Mouse (Mus musculus): Measurements from ENCODE around the gene Mrps10. TPM values are rescaled to one million over a fixed set of nuclear protein-coding genes. Genes with fewer than 3 reads are reported as not detected.
"Not testable (repeated sequence)": the region's sequence is repeated elsewhere in the genome, so short reads cannot be mapped to it uniquely, and the experiment has no call there.

Mrps10 gene
- polyA plus RNA-seq, 1 experiment from 2014 or later = 31.7 TPM

GRCm38 (mm10) chr17:47421566-47421965, 52.9 kb downstream of the Mrps10 start:
- no peak overlapping the region for H3K4me2 ChIP-seq (ENCODE audit: low read depth, low read length)
- no peak overlapping the region for H3K9ac ChIP-seq (ENCODE audit: low read depth, low read length)
- H3K4me1 ChIP-seq (ENCODE audit: control insufficient read depth, low read depth, low read length) = peaks cover 3% of the 10 kb centered on the region; the same call in 1 of the 2 replicates
- H3K27ac ChIP-seq (ENCODE audit: low read length) = no peak overlapping the region
- ATAC-seq (ENCODE audit: low read depth) = no peak
- no peaks in the 10 kb centered on the region for H3K9me3 ChIP-seq (replicated peaks; ENCODE audit: control insufficient read depth, low read length)
- no peak overlapping the region for H3K4me3 ChIP-seq (ENCODE audit: low read depth, low read length)
- no peaks in the 10 kb centered on the region for H3K27me3 ChIP-seq (ENCODE audit: control insufficient read depth, insufficient read depth, low read depth, low read length)
- WGBS (ENCODE audit: insufficient replicate concordance) = 54% methylated on average over 3 of the region's 3 CpGs
- H3K36me3 ChIP-seq (ENCODE audit: control insufficient read depth, insufficient read depth) = no peaks in the 10 kb centered on the region

DNA sequence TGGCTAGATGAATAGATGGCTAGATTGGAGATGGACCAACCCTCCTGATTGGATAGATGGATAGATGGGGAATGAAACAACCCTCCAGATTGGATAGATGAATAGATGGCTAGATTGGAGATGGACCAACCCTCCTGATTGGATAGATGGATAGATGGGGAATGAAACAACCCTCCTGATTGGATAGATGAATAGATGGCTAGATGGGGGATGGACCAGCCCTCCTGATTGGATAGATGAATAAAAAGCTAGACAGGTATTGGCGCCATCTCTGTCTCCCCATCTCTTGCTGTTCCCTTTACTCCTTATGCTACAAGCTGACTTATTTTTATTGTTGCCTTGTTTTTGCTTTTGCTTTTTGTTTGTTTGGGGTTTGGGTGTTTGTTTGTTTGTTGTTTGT, 53.9 kb downstream of the Mrps10 start:
- not testable (repeated sequence) for H3K4me3 ChIP-seq (ENCODE audit: low read depth, low read length); H3K27ac ChIP-seq (ENCODE audit: low read length); H3K4me1 ChIP-seq (ENCODE audit: control insufficient read depth, low read depth, low read length); H3K27me3 ChIP-seq (ENCODE audit: control insufficient read depth, insufficient read depth, low read depth, low read length); H3K9me3 ChIP-seq (replicated peaks; ENCODE audit: control insufficient read depth, low read length); H3K9ac ChIP-seq (ENCODE audit: low read depth, low read length); H3K4me2 ChIP-seq (ENCODE audit: low read depth, low read length); ATAC-seq (ENCODE audit: low read depth); H3K36me3 ChIP-seq (ENCODE audit: control insufficient read depth, insufficient read depth)
- 79% methylated on average over 1 of the region's 1 CpGs for WGBS (ENCODE audit: insufficient replicate concordance)

- H3K4me2 ChIP-seq (ENCODE audit: low read depth, low read length) = no peak overlapping the region
- no peak for ATAC-seq (ENCODE audit: low read depth)
- H3K27ac ChIP-seq (ENCODE audit: low read length) = no peak overlapping the region
- H3K27me3 ChIP-seq (ENCODE audit: control insufficient read depth, insufficient read depth, low read depth, low read length) = no peaks in the 10 kb centered on the region
- 59% methylated on average over 6 of the region's 6 CpGs for WGBS (ENCODE audit: insufficient replicate concordance)
- peaks cover 3% of the 10 kb centered on the region; the same call in 1 of the 2 replicates for H3K4me1 ChIP-seq (ENCODE audit: control insufficient read depth, low read depth, low read length)
- H3K4me3 ChIP-seq (ENCODE audit: low read depth, low read length) = no peak overlapping the region
- no peak overlapping the region for H3K9ac ChIP-seq (ENCODE audit: low read depth, low read length)
- no peaks in the 10 kb centered on the region for H3K36me3 ChIP-seq (ENCODE audit: control insufficient read depth, insufficient read depth)
- no peaks in the 10 kb centered on the region for H3K9me3 ChIP-seq (replicated peaks; ENCODE audit: control insufficient read depth, low read length)
Observed at GRCm38 (mm10) chr17:47424186-47424585, 55.5 kb downstream of the Mrps10 start.

DNA sequence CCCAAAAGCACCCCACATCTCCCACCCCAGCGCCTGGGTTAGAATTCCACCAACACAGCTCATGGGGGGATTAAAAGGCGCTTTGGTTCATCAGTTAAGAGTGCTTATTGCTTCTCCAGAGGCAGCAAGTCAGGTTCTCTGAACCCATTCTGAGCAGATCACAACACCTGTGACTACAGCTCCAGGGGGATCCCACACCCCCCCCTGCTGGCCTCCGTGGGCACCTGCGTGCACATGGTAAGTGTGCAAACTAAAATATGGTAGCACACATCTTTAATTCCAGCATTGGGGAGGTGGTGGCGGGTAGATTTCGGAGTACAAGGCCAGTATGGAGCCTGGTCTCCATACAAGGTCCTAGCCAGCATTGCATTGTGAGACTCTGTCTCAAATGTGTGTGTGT, 58.6 kb downstream of the Mrps10 start:
- ATAC-seq (ENCODE audit: low read depth) = no peak
- 53% methylated on average over 6 of the region's 6 CpGs for WGBS (ENCODE audit: insufficient replicate concordance)
- H3K4me1 ChIP-seq (ENCODE audit: control insufficient read depth, low read depth, low read length) = peaks cover 3% of the 10 kb centered on the region; the same call in 1 of the 2 replicates
- no peaks in the 10 kb centered on the region for H3K36me3 ChIP-seq (ENCODE audit: control insufficient read depth, insufficient read depth)
- no peak overlapping the region for H3K4me2 ChIP-seq (ENCODE audit: low read depth, low read length)
- no peak overlapping the region for H3K9ac ChIP-seq (ENCODE audit: low read depth, low read length)
- no peak overlapping the region for H3K4me3 ChIP-seq (ENCODE audit: low read depth, low read length)
- no peaks in the 10 kb centered on the region for H3K27me3 ChIP-seq (ENCODE audit: control insufficient read depth, insufficient read depth, low read depth, low read length)
- no peaks in the 10 kb centered on the region for H3K9me3 ChIP-seq (replicated peaks; ENCODE audit: control insufficient read depth, low read length)
- no peak overlapping the region for H3K27ac ChIP-seq (ENCODE audit: low read length)

DNA sequence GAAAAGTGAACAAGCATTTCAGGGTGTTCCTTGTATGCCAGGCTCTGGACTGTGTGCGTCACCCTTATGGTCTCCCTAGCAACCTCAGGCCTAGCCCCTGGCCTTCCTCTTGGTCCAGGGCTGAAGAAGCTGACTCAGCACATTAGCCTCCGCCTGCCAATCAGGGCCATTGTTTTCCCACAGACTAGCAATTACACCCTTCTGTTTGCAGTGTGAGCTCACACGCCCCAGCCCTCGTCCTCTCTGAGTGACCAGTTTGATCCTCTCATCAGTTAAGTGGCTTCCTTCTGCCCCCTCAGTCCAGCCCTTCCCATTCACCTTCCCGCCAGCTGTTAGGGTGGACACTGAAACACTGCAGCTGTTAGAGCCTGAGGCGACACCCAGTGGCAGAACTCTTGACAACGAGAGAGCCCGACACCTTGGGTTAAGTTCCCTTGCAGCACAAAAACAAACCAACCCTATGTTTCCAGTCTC, 60.2 kb downstream of the Mrps10 start:
- ATAC-seq (ENCODE audit: low read depth) = peak; percentile 48

GRCm38 (mm10) chr17:47430815-47431214, 62.1 kb downstream of the Mrps10 start:
- WGBS (ENCODE audit: insufficient replicate concordance) = 54% methylated on average over 5 of the region's 5 CpGs
- Histone ChIP-seq H3K36me3 (ENCODE audit: control insufficient read depth, insufficient read depth) (no peaks in the 10 kb centered on the region), H3K27ac (ENCODE audit: low read length) (no peak overlapping the region), H3K4me2 (ENCODE audit: low read depth, low read length) (no peak overlapping the region), H3K4me3 (ENCODE audit: low read depth, low read length) (no peak overlapping the region), H3K9ac (ENCODE audit: low read depth, low read length) (no peak overlapping the region), H3K27me3 (ENCODE audit: control insufficient read depth, insufficient read depth, low read depth, low read length) (no peaks in the 10 kb centered on the region), H3K9me3 (replicated peaks; ENCODE audit: control insufficient read depth, low read length) (no peaks in the 10 kb centered on the region), H3K4me1 (ENCODE audit: control insufficient read depth, low read depth, low read length) (no peaks in the 10 kb centered on the region)
- ATAC-seq (ENCODE audit: low read depth) = no peak

More for the DNA sequence above, 60.2 kb downstream of the Mrps10 start:
- Histone ChIP-seq H3K4me1 (ENCODE audit: control insufficient read depth, low read depth, low read length) (peaks cover 3% of the 10 kb centered on the region; the same call in 1 of the 2 replicates), H3K27ac (ENCODE audit: low read length) (no peak overlapping the region), H3K36me3 (ENCODE audit: control insufficient read depth, insufficient read depth) (no peaks in the 10 kb centered on the region), H3K9me3 (replicated peaks; ENCODE audit: control insufficient read depth, low read length) (no peaks in the 10 kb centered on the region), H3K9ac (ENCODE audit: low read depth, low read length) (no peak overlapping the region), H3K27me3 (ENCODE audit: control insufficient read depth, insufficient read depth, low read depth, low read length) (no peaks in the 10 kb centered on the region), H3K4me2 (ENCODE audit: low read depth, low read length) (no peak overlapping the region), H3K4me3 (ENCODE audit: low read depth, low read length) (no peak overlapping the region)
- 14% methylated on average over 8 of the region's 8 CpGs for WGBS (ENCODE audit: insufficient replicate concordance)

Other genes with a start within 250 kb of the Mrps10 start
- gene Guca1b, start 16.5 kb downstream of the Mrps10 start, polyA plus RNA-seq (2015; fragmentation: Nextera tagmentation; extraction: Ambion mirVana) = 0.14 and 0.39 TPM in 2 replicates
- 0.97 and 2.0 TPM in 2 replicates for gene Guca1a, start 31.7 kb downstream of the Mrps10 start, polyA plus RNA-seq (2015; fragmentation: Nextera tagmentation; extraction: Ambion mirVana)
- gene AI661453, start 67.7 kb downstream of the Mrps10 start, polyA plus RNA-seq (2015; fragmentation: Nextera tagmentation; extraction: Ambion mirVana) = 0.60 and 0.77 TPM in 2 replicates
- gene 1700001C19Rik, start 68.5 kb downstream of the Mrps10 start, polyA plus RNA-seq (2015; fragmentation: Nextera tagmentation; extraction: Ambion mirVana) = 1.7 and 2.3 TPM in 2 replicates
- 14.2 and 14.3 TPM in 2 replicates for gene Taf8, start 133.4 kb downstream of the Mrps10 start, polyA plus RNA-seq (2015; fragmentation: Nextera tagmentation; extraction: Ambion mirVana)
- gene Ccnd3, start 136.2 kb downstream of the Mrps10 start, polyA plus RNA-seq (2015; fragmentation: Nextera tagmentation; extraction: Ambion mirVana) = 300 and 331 TPM in 2 replicates
- gene Bysl, start 242.6 kb downstream of the Mrps10 start, polyA plus RNA-seq (2015; fragmentation: Nextera tagmentation; extraction: Ambion mirVana) = 12.5 and 12.7 TPM in 2 replicates
- 22.3 and 22.4 TPM in 2 replicates for gene Med20, start 242.7 kb downstream of the Mrps10 start, polyA plus RNA-seq (2015; fragmentation: Nextera tagmentation; extraction: Ambion mirVana)
- 0.97 and 1.1 TPM in 2 replicates for gene Gm20517, start 242.7 kb downstream of the Mrps10 start, polyA plus RNA-seq (2015; fragmentation: Nextera tagmentation; extraction: Ambion mirVana)

Measured in liver, embryonic 16.5 days (tissue).